Mouse (Mus musculus): Measurements from ENCODE around the gene Pdzd3. TPM values are rescaled to one million over a fixed set of nuclear protein-coding genes. Genes with fewer than 3 reads are reported as not detected.

Pdzd3 gene
- polyA plus RNA-seq, 1 experiment from 2014 or later: 0.12 TPM

DNA sequence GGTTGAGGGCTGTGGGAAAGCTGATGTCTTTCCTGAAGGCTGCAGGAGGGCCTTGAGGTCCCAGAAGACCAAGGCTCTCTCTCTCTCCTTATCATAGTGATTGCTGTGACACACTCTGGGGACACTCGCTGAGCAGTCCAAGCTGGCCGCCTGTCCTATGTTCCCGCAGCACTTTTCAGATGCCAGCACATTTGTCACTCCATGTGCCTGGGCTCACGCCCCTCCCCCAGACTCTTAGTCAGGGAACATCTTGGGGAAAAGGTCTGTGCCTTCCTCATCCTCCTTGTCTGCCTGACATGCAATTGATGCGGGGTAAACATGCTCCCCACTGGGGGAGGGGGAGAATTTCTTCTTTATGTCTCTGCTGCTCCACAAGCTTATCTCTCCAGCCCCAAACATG lies 31.9 kb upstream of the Pdzd3 start:
- Histone ChIP-seq H3K4me2 (replicated peaks; ENCODE audit: low read depth, low read length) (no peak overlapping the region), H3K9me3 (ENCODE audit: control insufficient read depth, low read depth, low read length) (no peaks in the 10 kb centered on the region), H3K27ac (ENCODE audit: low read length) (no peak overlapping the region), H3K36me3 (ENCODE audit: control insufficient read depth, insufficient read depth, low read length) (no peaks in the 10 kb centered on the region), H3K9ac (replicated peaks; ENCODE audit: low read depth, low read length) (no peak overlapping the region), H3K4me3 (ENCODE audit: low read depth, low read length) (no peak overlapping the region), H3K4me1 (ENCODE audit: control insufficient read depth, insufficient read depth, low read length) (no peaks in the 10 kb centered on the region), H3K27me3 (ENCODE audit: control insufficient read depth, insufficient read depth, low read length) (no peaks in the 10 kb centered on the region)
- 71% methylated on average over 5 of the region's 5 CpGs for WGBS
- ATAC-seq (ENCODE audit: insufficient number of reproducible peaks, insufficient read depth, low FRiP score, low read depth): no peak

DNA sequence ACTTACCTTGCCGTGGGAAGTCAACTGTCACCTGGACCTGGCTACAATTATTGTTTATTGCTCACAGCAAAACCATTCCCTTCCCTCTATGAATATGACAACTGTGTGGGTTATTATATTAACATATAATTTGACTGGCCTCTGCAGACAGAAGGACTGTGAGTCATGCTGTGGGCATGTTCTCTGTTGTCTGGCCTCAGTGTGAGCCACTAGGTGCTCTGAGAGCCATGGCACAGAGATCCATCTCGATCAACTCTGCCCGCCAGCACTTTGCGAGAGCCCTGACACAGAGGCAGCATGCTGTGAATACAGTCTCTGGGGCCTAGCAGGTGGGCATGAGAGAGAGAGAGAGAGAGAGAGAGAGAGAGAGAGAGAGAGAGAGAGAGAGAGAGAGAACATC lies 18.7 kb upstream of the Pdzd3 start:
- 84% methylated on average over 4 of the region's 4 CpGs for WGBS
- Histone ChIP-seq H3K9me3 (ENCODE audit: control insufficient read depth, low read depth, low read length) (no peaks in the 10 kb centered on the region), H3K4me1 (ENCODE audit: control insufficient read depth, insufficient read depth, low read length) (0 out of 2 replicates have a peak, but pooled peaks cover 9% of the 10 kb centered on the region), H3K4me3 (ENCODE audit: low read depth, low read length) (no peak overlapping the region), H3K9ac (replicated peaks; ENCODE audit: low read depth, low read length) (no peak overlapping the region), H3K4me2 (replicated peaks; ENCODE audit: low read depth, low read length) (no peak overlapping the region), H3K27me3 (ENCODE audit: control insufficient read depth, insufficient read depth, low read length) (no peaks in the 10 kb centered on the region), H3K36me3 (ENCODE audit: control insufficient read depth, insufficient read depth, low read length) (no peaks in the 10 kb centered on the region; the same call in 1 of the 2 replicates), H3K27ac (ENCODE audit: low read length) (no peak overlapping the region)
- no peak for ATAC-seq (ENCODE audit: insufficient number of reproducible peaks, insufficient read depth, low FRiP score, low read depth)

DNA sequence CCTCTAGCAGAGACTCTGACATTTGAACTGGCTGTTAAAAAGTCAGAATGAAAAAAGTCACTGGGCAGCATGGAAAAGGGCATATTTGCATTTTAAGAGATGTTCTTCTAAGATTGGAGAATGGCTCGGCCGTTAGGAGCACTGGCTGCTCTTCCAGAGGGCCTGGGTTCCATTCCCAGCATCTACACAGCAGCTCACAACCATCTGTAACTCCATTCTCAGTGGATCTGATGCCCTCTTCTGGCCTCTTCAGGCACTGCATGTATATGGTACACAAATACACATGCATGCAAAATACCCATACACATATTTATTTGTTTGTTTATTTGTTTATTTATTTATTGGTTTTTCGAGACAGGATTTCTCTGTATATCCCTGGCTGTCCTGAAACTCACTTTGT lies 17.8 kb upstream of the Pdzd3 start:
- H3K27ac ChIP-seq (ENCODE audit: low read length): no peak overlapping the region
- H3K4me1 ChIP-seq (ENCODE audit: control insufficient read depth, insufficient read depth, low read length): 0 out of 2 replicates have a peak, but pooled peaks cover 9% of the 10 kb centered on the region
- ATAC-seq (ENCODE audit: insufficient number of reproducible peaks, insufficient read depth, low FRiP score, low read depth): no peak
- no peak overlapping the region for H3K9ac ChIP-seq (replicated peaks; ENCODE audit: low read depth, low read length)
- 78% methylated on average over 3 of the region's 3 CpGs for WGBS
- no peaks in the 10 kb centered on the region for H3K9me3 ChIP-seq (ENCODE audit: control insufficient read depth, low read depth, low read length)
- no peak overlapping the region for H3K4me2 ChIP-seq (replicated peaks; ENCODE audit: low read depth, low read length)
- H3K27me3 ChIP-seq (ENCODE audit: control insufficient read depth, insufficient read depth, low read length): no peaks in the 10 kb centered on the region
- H3K4me3 ChIP-seq (ENCODE audit: low read depth, low read length): no peak overlapping the region
- H3K36me3 ChIP-seq (ENCODE audit: control insufficient read depth, insufficient read depth, low read length): no peaks in the 10 kb centered on the region; the same call in 1 of the 2 replicates

DNA sequence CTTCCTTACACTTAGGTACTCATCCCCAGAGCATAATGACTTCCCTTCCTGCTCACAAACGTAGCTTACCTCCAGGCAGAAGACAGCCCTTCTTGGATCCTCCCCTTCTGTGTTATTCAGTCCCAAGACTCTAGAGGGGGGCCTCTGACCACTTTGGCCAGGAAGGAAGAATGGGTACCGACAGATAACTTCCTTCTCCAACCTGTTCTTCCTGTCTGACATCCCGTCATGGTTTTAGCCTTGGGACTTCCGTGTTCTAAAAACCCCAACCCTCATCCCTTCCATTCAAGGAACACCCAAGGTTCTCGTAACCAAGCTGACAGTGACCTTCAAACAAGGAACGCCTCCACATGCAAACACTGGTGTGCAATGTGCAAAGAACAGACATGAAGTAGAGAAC lies 17.2 kb upstream of the Pdzd3 start, which contains the start of gene Nlrx1:
TSS of gene Nlrx1 (minus strand) at position 168 of the 400 bp plus-strand sequence.
- H3K4me1 ChIP-seq (ENCODE audit: control insufficient read depth, insufficient read depth, low read length): 0 out of 2 replicates have a peak, but pooled peaks cover 9% of the 10 kb centered on the region
- peak within 1 kb of the TSS; percentile 75 for H3K4me2 ChIP-seq (replicated peaks; ENCODE audit: low read depth, low read length)
- ATAC-seq (ENCODE audit: insufficient number of reproducible peaks, insufficient read depth, low FRiP score, low read depth): peak; percentile 15; the same call in 1 of the 2 replicates
- H3K27me3 ChIP-seq (ENCODE audit: control insufficient read depth, insufficient read depth, low read length): no peaks in the 10 kb centered on the region
- H3K9ac ChIP-seq (replicated peaks; ENCODE audit: low read depth, low read length): peak within 1 kb of the TSS; percentile 79
- no peaks in the 10 kb centered on the region for H3K9me3 ChIP-seq (ENCODE audit: control insufficient read depth, low read depth, low read length)
- peak within 1 kb of the TSS; percentile 50 for H3K4me3 ChIP-seq (ENCODE audit: low read depth, low read length)
- H3K36me3 ChIP-seq (ENCODE audit: control insufficient read depth, insufficient read depth, low read length): no peaks in the 10 kb centered on the region
- 64% methylated on average over 6 of the region's 6 CpGs for WGBS
- H3K27ac ChIP-seq (ENCODE audit: low read length): peak within 1 kb of the TSS; percentile 72; the same call in 1 of the 2 replicates

DNA sequence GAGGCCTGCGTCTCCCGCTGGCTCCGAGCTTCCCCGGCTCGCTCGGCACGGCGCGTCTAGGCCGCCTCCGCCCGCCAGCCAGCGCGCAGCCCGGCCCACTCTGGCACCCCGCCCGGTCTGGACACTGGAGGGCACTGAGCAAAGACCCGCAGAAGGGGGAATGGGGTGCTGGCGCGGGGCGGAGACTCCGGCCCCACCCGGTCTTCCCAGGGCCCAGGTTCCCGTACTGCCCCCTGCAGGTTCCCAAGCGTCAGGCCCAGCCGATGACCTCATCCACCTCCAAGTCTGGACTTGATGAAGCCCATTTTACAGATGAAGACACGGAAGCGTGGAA lies 16.7 kb upstream of the Pdzd3 start:
- Histone ChIP-seq H3K27me3 (ENCODE audit: control insufficient read depth, insufficient read depth, low read length) (no peaks in the 10 kb centered on the region), H3K9ac (replicated peaks; ENCODE audit: low read depth, low read length) (peak overlapping the region; percentile 79), H3K4me1 (ENCODE audit: control insufficient read depth, insufficient read depth, low read length) (0 out of 2 replicates have a peak, but pooled peaks cover 9% of the 10 kb centered on the region), H3K4me3 (ENCODE audit: low read depth, low read length) (peak overlapping the region; percentile 50), H3K27ac (ENCODE audit: low read length) (peak overlapping the region; percentile 72; the same call in 1 of the 2 replicates), H3K4me2 (replicated peaks; ENCODE audit: low read depth, low read length) (peak overlapping the region; percentile 75), H3K9me3 (ENCODE audit: control insufficient read depth, low read depth, low read length) (no peaks in the 10 kb centered on the region), H3K36me3 (ENCODE audit: control insufficient read depth, insufficient read depth, low read length) (no peaks in the 10 kb centered on the region)
- WGBS: 7% methylated on average over 28 of the region's 28 CpGs
- ATAC-seq (ENCODE audit: insufficient number of reproducible peaks, insufficient read depth, low FRiP score, low read depth): peak; percentile 90

DNA sequence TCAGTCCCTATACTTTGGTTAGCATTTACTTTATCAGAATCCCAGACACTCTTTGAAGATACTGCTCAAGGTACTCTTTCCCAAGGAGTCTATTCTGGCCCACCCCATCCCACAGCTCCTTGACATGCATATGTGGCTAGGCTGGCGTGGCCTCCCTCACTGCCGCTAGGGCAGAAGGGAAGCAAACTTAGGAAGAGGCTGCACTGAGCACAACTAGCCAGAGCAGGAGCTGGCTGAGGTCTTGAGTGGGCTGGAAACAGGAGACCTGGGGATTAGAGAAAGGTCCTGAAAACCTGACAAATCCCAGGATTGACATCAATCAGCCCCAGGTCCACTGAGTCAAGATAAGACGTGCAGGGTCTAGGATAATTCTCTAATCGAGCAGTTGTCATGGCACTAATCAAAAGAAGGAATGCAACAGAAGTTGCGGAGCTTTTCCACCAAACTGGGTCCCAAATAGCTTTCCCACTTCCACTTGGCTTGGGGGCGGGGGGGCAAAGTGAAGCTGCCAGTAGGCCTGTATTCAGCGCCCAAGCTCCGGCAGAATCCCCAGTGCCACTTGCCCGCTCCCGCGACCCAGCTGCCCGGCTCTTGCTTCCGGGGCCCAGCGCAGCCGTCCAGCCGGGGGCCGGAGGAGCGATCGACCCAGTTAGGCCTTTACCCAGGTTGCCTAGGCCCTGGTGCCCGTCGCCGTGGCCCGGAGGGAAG lies 16.2 kb upstream of the Pdzd3 start:
- ATAC-seq (ENCODE audit: insufficient number of reproducible peaks, insufficient read depth, low FRiP score, low read depth): no peak; the same call in 1 of the 2 replicates
- 8% methylated on average over 23 of the region's 23 CpGs for WGBS
- Histone ChIP-seq H3K4me3 (ENCODE audit: low read depth, low read length) (peak overlapping the region; percentile 50), H3K9me3 (ENCODE audit: control insufficient read depth, low read depth, low read length) (no peaks in the 10 kb centered on the region), H3K4me2 (replicated peaks; ENCODE audit: low read depth, low read length) (peak overlapping the region; percentile 75), H3K4me1 (ENCODE audit: control insufficient read depth, insufficient read depth, low read length) (0 out of 2 replicates have a peak, but pooled peaks cover 9% of the 10 kb centered on the region), H3K36me3 (ENCODE audit: control insufficient read depth, insufficient read depth, low read length) (0 out of 2 replicates have a peak, but pooled peaks cover under 1% of the 10 kb centered on the region), H3K27ac (ENCODE audit: low read length) (peak overlapping the region; percentile 72; the same call in 1 of the 2 replicates), H3K9ac (replicated peaks; ENCODE audit: low read depth, low read length) (peak overlapping the region; percentile 79), H3K27me3 (ENCODE audit: control insufficient read depth, insufficient read depth, low read length) (no peaks in the 10 kb centered on the region)

DNA sequence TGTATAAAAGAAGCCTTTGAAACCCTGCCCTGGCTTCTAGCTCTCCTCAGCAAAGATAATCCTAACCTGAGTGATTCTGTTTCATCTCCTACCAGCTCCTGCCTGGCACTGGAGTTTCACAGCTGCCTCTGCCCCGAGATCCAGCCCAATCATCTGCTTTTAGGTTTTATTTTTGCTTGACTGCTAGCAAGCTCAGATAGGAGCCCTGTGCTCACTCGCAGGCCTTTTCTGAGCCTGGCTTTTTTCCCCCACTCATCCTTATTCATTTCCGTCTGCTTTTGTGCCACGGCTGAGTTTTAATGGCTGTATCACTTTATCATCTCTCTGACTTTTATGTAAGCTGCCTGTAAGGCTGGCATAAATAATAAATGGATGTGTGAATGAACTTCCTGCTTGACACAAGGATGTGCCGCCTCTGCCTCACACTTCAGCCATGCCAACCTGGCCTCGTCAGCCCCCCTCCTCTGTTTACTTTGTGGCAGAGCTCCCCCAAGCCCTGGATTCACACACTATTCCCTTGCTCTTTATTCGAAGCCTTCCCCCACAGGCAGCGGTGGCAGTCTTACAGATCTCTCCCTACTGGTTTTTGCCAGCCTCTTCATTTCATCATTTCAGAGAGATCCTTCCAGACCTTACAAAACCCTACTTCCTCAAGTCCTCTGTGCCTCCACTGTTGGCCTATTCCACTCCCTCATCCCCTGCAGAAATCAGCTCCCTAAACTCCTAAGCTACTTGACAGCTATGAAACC lies 15.4 kb upstream of the Pdzd3 start:
- H3K4me1 ChIP-seq (ENCODE audit: control insufficient read depth, insufficient read depth, low read length): 0 out of 2 replicates have a peak, but pooled peaks cover 9% of the 10 kb centered on the region
- H3K9me3 ChIP-seq (ENCODE audit: control insufficient read depth, low read depth, low read length): no peaks in the 10 kb centered on the region
- no peak for ATAC-seq (ENCODE audit: insufficient number of reproducible peaks, insufficient read depth, low FRiP score, low read depth)
- no peak overlapping the region for H3K9ac ChIP-seq (replicated peaks; ENCODE audit: low read depth, low read length)
- 0 out of 2 replicates have a peak overlapping the region, but pooled peaks have one; percentile 75 for H3K4me2 ChIP-seq (replicated peaks; ENCODE audit: low read depth, low read length)
- peak overlapping the region; percentile 3; the same call in 1 of the 2 replicates for H3K27ac ChIP-seq (ENCODE audit: low read length)
- H3K4me3 ChIP-seq (ENCODE audit: low read depth, low read length): no peak overlapping the region
- H3K27me3 ChIP-seq (ENCODE audit: control insufficient read depth, insufficient read depth, low read length): no peaks in the 10 kb centered on the region
- 42% methylated on average over 8 of the region's 8 CpGs for WGBS
- H3K36me3 ChIP-seq (ENCODE audit: control insufficient read depth, insufficient read depth, low read length): 0 out of 2 replicates have a peak, but pooled peaks cover 4% of the 10 kb centered on the region

DNA sequence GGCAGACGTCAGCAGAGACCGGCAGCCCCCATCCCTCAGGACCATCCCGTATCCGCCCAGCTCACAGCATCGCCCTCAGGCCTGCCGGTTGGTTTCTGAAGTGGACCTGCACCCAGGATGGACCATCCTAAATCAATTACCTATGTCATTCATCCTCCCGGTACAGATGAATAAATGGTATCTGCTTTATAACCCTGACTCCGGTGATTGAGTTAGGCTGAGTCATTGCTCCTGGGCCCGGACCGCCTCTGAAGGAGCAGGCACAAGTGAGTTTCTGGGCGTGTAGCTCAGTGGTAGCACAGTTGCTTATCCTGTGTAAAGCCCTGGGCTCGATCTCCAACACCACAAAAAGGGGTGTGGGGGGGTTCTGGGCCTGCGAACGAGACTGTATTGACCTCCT lies 10.1 kb upstream of the Pdzd3 start:
- Histone ChIP-seq H3K4me2 (replicated peaks; ENCODE audit: low read depth, low read length) (no peak overlapping the region), H3K4me1 (ENCODE audit: control insufficient read depth, insufficient read depth, low read length) (no peaks in the 10 kb centered on the region), H3K9me3 (ENCODE audit: control insufficient read depth, low read depth, low read length) (no peaks in the 10 kb centered on the region), H3K27me3 (ENCODE audit: control insufficient read depth, insufficient read depth, low read length) (no peaks in the 10 kb centered on the region), H3K27ac (ENCODE audit: low read length) (no peak overlapping the region), H3K36me3 (ENCODE audit: control insufficient read depth, insufficient read depth, low read length) (0 out of 2 replicates have a peak, but pooled peaks cover 4% of the 10 kb centered on the region), H3K4me3 (ENCODE audit: low read depth, low read length) (no peak overlapping the region), H3K9ac (replicated peaks; ENCODE audit: low read depth, low read length) (no peak overlapping the region)
- ATAC-seq (ENCODE audit: insufficient number of reproducible peaks, insufficient read depth, low FRiP score, low read depth): no peak
- WGBS: 83% methylated on average over 14 of the region's 14 CpGs

All from stomach, embryonic 14.5 days (tissue).